Mouse (Mus musculus): ENCODE measurements around the gene Adamts17. TPM values are rescaled to one million over a fixed set of nuclear protein-coding genes. Genes with fewer than 3 reads are reported as not detected.

Gene Adamts17
- total and polyA plus RNA-seq, 3 experiments: not detected

DNA sequence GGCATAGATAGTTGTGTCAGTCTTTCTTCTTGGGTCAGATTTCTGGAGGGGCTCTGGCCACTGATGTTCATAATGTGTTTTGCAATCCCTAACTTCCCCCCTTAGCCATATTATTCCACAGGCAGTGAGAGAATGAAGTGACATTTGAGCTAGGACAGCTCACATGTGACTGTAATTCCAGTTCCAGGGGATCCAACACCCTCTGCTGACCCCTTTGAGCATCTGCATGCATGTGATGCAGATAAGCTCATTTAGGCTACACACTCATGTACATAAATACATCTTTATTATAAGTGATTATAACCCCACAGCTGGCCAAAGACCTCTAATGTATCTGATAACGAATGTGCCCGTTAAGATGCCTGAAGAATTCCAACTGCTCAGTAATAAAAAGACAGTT lies 33.7 kb downstream of the Adamts17 start:
- H3K9ac ChIP-seq (ENCODE audit: insufficient read depth, low read depth): no peak overlapping the region
- no peaks in the 10 kb centered on the region for H3K79me2 ChIP-seq (replicated peaks; ENCODE audit: control insufficient read depth, extremely low read depth, insufficient read depth, poor library complexity, severe bottlenecking)
- H3K4me2 ChIP-seq (ENCODE audit: insufficient read depth, low read depth, poor library complexity, severe bottlenecking): no peak overlapping the region
- no peak overlapping the region for H3K4me3 ChIP-seq (replicated peaks in 1 of 3; ENCODE audit: low read depth in 2 of 3, low read length in 2 of 3, poor library complexity in 1 of 3)
- in situ Hi-C loops (cut with MboI; ENCODE audit: low pct_ligation_motif_present, low pct_unique_long_range_greater_than_20kb, low sequenced_read_pairs) (no loop called here), dilution Hi-C loops (cut with MboI; ENCODE audit: extremely low pct_ligation_motif_present, extremely low pct_unique_long_range_greater_than_20kb, low sequenced_read_pairs) (no loop called here)
- no peak for DNase-seq (ENCODE audit: extremely low read depth)
- H3K4me1 ChIP-seq (ENCODE audit: control insufficient read depth in 1 of 2, insufficient read depth in 2 of 2): no peaks in the 10 kb centered on the region
- H3K27ac ChIP-seq (ENCODE audit: insufficient read depth, low read depth): no peak overlapping the region
- H3K9me3 ChIP-seq (replicated peaks; ENCODE audit: low read length): no peaks in the 10 kb centered on the region
- H3K27me3 ChIP-seq (replicated peaks): peaks cover 68% of the 10 kb centered on the region
- TF ChIP-seq SIN3A (IDR thresholded peaks at IDR 0.05; ENCODE audit: low read length): no peak
- TF ChIP-seq ETS1 (conservative IDR thresholded peaks at IDR 0.05; ENCODE audit: low read depth, low read length): no peak
- TF ChIP-seq MXI1 (IDR thresholded peaks at IDR 0.05; ENCODE audit: low read depth, low read length): no peak
- no peak for TF ChIP-seq IRF4 (IDR thresholded peaks at IDR 0.05; ENCODE audit: low read depth, low read length)
- 0 out of 4 replicates have a peak, but pooled peaks of 1 of the 2 experiments have one; percentile 5 for TF ChIP-seq CTCF (conservative IDR thresholded peaks at IDR 0.05 in 1 of 2, IDR thresholded peaks at IDR 0.05 in 1 of 2; ENCODE audit: low read depth in 2 of 2, low read length in 2 of 2)
- H3K36me3 ChIP-seq (replicated peaks in 1 of 2; ENCODE audit: control insufficient read depth in 1 of 2, insufficient read depth in 1 of 2, low read length in 1 of 2): no peaks in the 10 kb centered on the region

DNA sequence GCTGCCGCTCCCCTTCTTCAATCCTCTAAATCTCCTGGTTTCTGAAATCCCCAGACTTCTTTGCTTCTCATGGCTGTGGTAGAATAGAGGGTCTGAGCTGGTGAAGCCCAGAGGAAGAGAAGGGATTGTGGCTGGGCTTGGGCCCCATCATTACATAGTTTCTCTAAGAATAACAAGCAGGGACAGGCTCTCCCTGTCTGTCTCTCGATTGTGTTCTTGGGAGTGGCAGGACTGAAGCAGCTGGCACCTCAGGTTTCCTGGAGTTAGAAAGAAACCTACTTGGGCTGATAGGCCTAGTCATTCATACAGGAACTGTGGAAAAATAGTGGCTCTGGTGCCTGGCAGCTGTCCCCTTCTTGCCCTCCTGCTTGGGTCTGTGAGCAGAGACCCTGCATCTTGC lies 51.9 kb downstream of the Adamts17 start:
- in situ Hi-C loops (cut with MboI; ENCODE audit: low pct_ligation_motif_present, low pct_unique_long_range_greater_than_20kb, low sequenced_read_pairs) (no loop called here), dilution Hi-C loops (cut with MboI; ENCODE audit: extremely low pct_ligation_motif_present, extremely low pct_unique_long_range_greater_than_20kb, low sequenced_read_pairs) (no loop called here)

DNA sequence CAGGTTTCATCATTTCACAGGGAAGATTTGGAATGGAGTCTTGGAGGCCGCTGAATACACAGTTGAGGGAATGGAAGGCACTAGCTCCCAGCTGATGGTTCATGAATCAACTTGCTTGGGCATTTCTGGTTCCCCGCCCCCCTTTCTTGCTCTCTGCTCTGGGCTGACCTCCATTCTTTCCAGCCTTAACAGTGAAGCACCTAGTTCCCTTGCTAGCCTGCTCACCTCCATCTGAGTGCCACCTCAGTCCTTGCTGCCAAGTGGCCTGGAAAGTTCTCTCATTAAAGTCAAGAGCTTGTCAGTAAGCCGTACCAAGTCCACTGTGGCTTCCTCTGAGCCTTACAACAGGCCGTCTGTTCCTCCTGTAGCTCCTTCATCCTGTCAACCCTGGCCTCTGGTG lies 52.6 kb downstream of the Adamts17 start:
- dilution Hi-C loops (cut with MboI; ENCODE audit: extremely low pct_ligation_motif_present, extremely low pct_unique_long_range_greater_than_20kb, low sequenced_read_pairs): no loop called here
- H3K9me3 ChIP-seq (replicated peaks; ENCODE audit: low read length): peaks cover 5% of the 10 kb centered on the region

More for the DNA sequence above, 51.9 kb downstream of the Adamts17 start:
- no peak overlapping the region for H3K4me3 ChIP-seq (replicated peaks in 1 of 3; ENCODE audit: low read depth in 2 of 3, low read length in 2 of 3, poor library complexity in 1 of 3)
- no peaks in the 10 kb centered on the region for H3K4me1 ChIP-seq (ENCODE audit: control insufficient read depth in 1 of 2, insufficient read depth in 2 of 2)
- no peaks in the 10 kb centered on the region for H3K79me2 ChIP-seq (replicated peaks; ENCODE audit: control insufficient read depth, extremely low read depth, insufficient read depth, poor library complexity, severe bottlenecking)
- no peak overlapping the region for H3K9ac ChIP-seq (ENCODE audit: insufficient read depth, low read depth)
- H3K27ac ChIP-seq (ENCODE audit: insufficient read depth, low read depth): no peak overlapping the region
- H3K27me3 ChIP-seq (replicated peaks): peaks cover 78% of the 10 kb centered on the region
- no peaks in the 10 kb centered on the region for H3K36me3 ChIP-seq (replicated peaks in 1 of 2; ENCODE audit: control insufficient read depth in 1 of 2, insufficient read depth in 1 of 2, low read length in 1 of 2)
- no peaks in the 10 kb centered on the region for H3K9me3 ChIP-seq (replicated peaks; ENCODE audit: low read length)
- no peak for TF ChIP-seq POLR2AphosphoS2 (IDR thresholded peaks at IDR 0.05; ENCODE audit: low read depth, low read length)
- TF ChIP-seq MXI1 (IDR thresholded peaks at IDR 0.05; ENCODE audit: low read depth, low read length): no peak
- TF ChIP-seq GABPA (IDR thresholded peaks at IDR 0.05; ENCODE audit: insufficient replicate concordance, low read depth, low read length): no peak
- no peak for TF ChIP-seq ETS1 (conservative IDR thresholded peaks at IDR 0.05; ENCODE audit: low read depth, low read length)
- TF ChIP-seq RAD21 (IDR thresholded peaks at IDR 0.05; ENCODE audit: low read depth, low read length): no peak
- no peak for TF ChIP-seq RCOR1 (conservative IDR thresholded peaks at IDR 0.05; ENCODE audit: low read depth, low read length)
- TF ChIP-seq IRF4 (IDR thresholded peaks at IDR 0.05; ENCODE audit: low read depth, low read length): no peak
- no peak for TF ChIP-seq SIN3A (IDR thresholded peaks at IDR 0.05; ENCODE audit: low read length)
- no peak for TF ChIP-seq TCF12 (IDR thresholded peaks at IDR 0.05; ENCODE audit: low read depth, low read length)
- no peak for TF ChIP-seq SMC3 (IDR thresholded peaks at IDR 0.05; ENCODE audit: low read depth, low read length)
- no peak for TF ChIP-seq MAX (IDR thresholded peaks at IDR 0.05; ENCODE audit: low read length)
- no peak for TF ChIP-seq JUND (conservative IDR thresholded peaks at IDR 0.05; ENCODE audit: low read depth, low read length)
- no peak for TF ChIP-seq MAZ (IDR thresholded peaks at IDR 0.05; ENCODE audit: low read depth, low read length)
- TF ChIP-seq TBP (conservative IDR thresholded peaks at IDR 0.05; ENCODE audit: low read depth, low read length): no peak
- no peak for TF ChIP-seq KAT2A (IDR thresholded peaks at IDR 0.05; ENCODE audit: insufficient replicate concordance, low read length)
- TF ChIP-seq ZC3H11A (IDR thresholded peaks at IDR 0.05; ENCODE audit: low read depth, low read length): no peak
- no peak for TF ChIP-seq USF2 (conservative IDR thresholded peaks at IDR 0.05; ENCODE audit: low read depth, low read length)
- TF ChIP-seq CTCF (conservative IDR thresholded peaks at IDR 0.05 in 1 of 2, IDR thresholded peaks at IDR 0.05 in 1 of 2; ENCODE audit: low read depth in 2 of 2, low read length in 2 of 2): no peak
- no peak for TF ChIP-seq E2F4 (IDR thresholded peaks at IDR 0.05; ENCODE audit: insufficient replicate concordance, low read depth, low read length)
- no peak for TF ChIP-seq MAFK (IDR thresholded peaks at IDR 0.05; ENCODE audit: insufficient replicate concordance, low read length)
- DNase-seq (ENCODE audit: extremely low read depth): no peak
- H3K4me2 ChIP-seq (ENCODE audit: insufficient read depth, low read depth, poor library complexity, severe bottlenecking): no peak overlapping the region; the same call in 1 of the 2 replicates

More for the DNA sequence above, 52.6 kb downstream of the Adamts17 start:
- H3K27me3 ChIP-seq (replicated peaks): peaks cover 74% of the 10 kb centered on the region
- in situ Hi-C loops (cut with MboI; ENCODE audit: low pct_ligation_motif_present, low pct_unique_long_range_greater_than_20kb, low sequenced_read_pairs): no loop called here
- TF ChIP-seq IRF4 (IDR thresholded peaks at IDR 0.05; ENCODE audit: low read depth, low read length) (no peak), KAT2A (IDR thresholded peaks at IDR 0.05; ENCODE audit: insufficient replicate concordance, low read length) (no peak), NELFE (IDR thresholded peaks at IDR 0.05; ENCODE audit: low read depth, low read length) (no peak), ZC3H11A (IDR thresholded peaks at IDR 0.05; ENCODE audit: low read depth, low read length) (no peak), SIN3A (IDR thresholded peaks at IDR 0.05; ENCODE audit: low read length) (no peak)
- no peak overlapping the region for H3K27ac ChIP-seq (ENCODE audit: insufficient read depth, low read depth)
- no peak overlapping the region for H3K4me2 ChIP-seq (ENCODE audit: insufficient read depth, low read depth, poor library complexity, severe bottlenecking)
- no peak overlapping the region for H3K4me3 ChIP-seq (replicated peaks in 1 of 3; ENCODE audit: low read depth in 2 of 3, low read length in 2 of 3, poor library complexity in 1 of 3)
- DNase-seq (ENCODE audit: extremely low read depth): no peak
- no peaks in the 10 kb centered on the region for H3K36me3 ChIP-seq (replicated peaks in 1 of 2; ENCODE audit: control insufficient read depth in 1 of 2, insufficient read depth in 1 of 2, low read length in 1 of 2)
- no peak overlapping the region for H3K9ac ChIP-seq (ENCODE audit: insufficient read depth, low read depth)
- H3K4me1 ChIP-seq (ENCODE audit: control insufficient read depth in 1 of 2, insufficient read depth in 2 of 2): no peaks in the 10 kb centered on the region
- no peaks in the 10 kb centered on the region for H3K79me2 ChIP-seq (replicated peaks; ENCODE audit: control insufficient read depth, extremely low read depth, insufficient read depth, poor library complexity, severe bottlenecking)
